Mouse (Mus musculus) thymus, postnatal 14 days (tissue): ENCODE measurements around the gene Jmjd6.
"Not testable (repeated sequence)": the region's sequence is repeated elsewhere in the genome, so short reads cannot be mapped to it uniquely, and the experiment has no call there.

Experiments used
- DNase-seq: peaks from one replicate; pipeline ENCODE4 v3.0.0; 2021

Jmjd6 gene

DNA sequence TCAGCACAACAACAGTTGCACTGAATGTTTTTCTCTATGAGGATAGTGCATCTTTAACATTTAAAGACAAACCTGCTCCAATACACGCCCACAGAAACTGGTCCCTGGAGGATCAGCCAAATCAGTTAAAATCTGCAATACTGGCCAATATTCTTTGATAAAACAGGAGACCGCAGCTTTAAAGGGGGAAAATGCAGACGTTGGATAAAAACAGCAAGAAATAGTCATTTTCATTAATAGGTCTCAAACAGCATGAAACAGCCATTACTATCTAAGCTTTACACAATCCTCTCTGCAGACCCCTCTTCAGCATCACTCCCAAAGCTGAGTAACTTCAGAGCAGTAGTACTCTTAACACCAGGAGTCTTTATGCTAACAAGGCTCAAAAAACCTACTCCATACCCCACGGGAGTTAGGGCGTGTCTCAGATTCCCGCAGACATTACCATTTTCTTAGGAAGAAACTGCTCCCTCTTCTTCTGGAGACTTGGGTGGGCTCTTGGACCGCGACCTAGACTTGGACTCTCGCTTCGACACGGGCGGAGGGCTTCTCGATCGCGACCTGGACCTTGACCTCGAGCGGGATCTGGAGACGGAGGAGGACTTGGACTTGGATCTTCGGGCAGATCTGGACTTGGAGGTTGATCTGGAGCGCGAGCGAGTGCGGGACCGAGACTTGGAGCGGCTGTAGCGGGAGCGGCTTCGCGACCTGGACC is 8.5 kb upstream of the Jmjd6 start:
- no peak for DNase-seq

GRCm38 (mm10) chr11:116850833-116851477 is 7.7 kb upstream of the Jmjd6 start:
- DNase-seq = no peak

GRCm38 (mm10) chr11:116850085-116850484 is 6.8 kb upstream of the Jmjd6 start:
- peak; percentile 25 for DNase-seq

- no peak for DNase-seq
Measured at GRCm38 (mm10) chr11:116849587-116849986, 6.3 kb upstream of the Jmjd6 start.

- DNase-seq = not testable (repeated sequence)
Measured at GRCm38 (mm10) chr11:116848877-116849178, 5.6 kb upstream of the Jmjd6 start.

GRCm38 (mm10) chr11:116848086-116848876 is 5.0 kb upstream of the Jmjd6 start:
- no peak for DNase-seq

DNA sequence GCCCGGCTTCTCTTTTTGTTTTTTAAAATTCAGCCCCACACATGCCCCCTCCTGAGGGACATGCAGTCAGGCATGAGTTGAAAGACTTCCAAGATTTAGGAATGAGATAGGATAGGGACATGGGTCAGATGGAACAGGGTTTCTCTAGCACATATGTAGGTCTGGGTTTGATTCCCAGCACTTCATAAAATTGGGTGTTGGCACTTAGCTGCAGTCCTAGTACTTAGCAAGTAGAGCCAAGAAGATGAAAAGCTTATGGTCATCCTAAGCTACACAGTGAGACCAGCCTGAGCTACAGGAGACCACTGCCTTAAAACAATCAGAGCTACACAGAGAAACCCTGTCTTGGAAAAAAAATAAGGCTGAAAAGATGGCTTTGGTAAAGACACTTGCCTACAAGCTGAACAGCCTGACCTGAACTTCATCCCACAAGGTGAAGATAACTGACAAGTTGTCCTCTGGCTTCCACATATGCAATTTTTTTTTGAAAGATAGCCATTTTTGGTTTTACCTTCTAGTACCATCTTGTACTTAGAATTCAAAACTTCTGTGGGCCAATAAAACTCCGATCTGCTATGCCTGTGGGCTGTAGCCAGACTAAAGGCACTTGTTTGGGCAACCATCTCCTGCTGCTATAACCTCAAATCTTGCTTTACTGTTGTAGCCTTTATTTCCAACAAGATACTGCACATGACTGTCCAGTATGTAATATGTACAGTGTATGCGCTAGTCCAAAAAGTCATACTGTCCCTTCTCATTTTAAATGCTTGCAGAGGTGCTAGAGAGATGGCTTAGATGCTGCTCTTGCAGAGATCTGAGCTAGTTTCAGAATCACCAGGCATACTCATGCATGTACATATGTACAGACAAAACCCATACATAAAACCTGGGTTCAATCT is 4.2 kb upstream of the Jmjd6 start:
- DNase-seq = no peak

- no peak for DNase-seq
Measured at GRCm38 (mm10) chr11:116846593-116847181, 3.4 kb upstream of the Jmjd6 start.

DNA sequence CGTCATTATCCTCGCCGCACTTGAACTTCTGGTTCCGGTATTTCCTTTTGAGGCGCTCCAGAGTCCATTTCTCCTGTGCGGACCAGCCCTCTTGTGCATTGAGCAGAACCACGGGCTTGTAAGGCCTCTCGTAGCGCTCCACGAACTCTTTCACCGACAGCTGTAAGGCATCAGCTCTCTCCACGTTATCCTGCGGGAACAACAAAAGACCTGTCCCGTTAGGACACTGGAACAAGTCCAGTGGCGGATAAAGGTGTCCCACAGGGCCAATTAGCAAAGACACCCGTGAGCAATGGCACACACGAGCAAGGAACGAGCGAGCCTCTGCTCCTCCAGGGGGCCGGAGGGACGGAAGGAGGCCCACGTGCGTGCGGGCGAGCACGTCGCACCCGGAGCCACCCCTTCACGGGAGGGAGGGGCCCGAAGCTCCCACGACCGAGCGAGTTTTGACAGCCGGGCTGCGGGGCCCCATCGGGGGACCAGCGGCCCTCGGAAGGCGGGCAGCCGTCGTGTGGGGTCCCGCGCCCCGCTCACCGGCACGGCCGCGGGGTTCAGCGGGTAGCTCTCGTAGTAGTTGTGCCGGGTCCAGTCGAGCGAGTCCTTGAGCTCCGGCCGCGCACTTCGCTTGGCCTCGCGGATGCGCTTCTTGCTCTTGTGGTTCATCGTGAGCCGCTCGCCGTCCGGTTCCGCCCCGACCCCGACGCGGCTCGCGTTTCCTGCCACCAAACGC is 553 bp downstream of the Jmjd6 start:
- peak; percentile 84 for DNase-seq

DNA sequence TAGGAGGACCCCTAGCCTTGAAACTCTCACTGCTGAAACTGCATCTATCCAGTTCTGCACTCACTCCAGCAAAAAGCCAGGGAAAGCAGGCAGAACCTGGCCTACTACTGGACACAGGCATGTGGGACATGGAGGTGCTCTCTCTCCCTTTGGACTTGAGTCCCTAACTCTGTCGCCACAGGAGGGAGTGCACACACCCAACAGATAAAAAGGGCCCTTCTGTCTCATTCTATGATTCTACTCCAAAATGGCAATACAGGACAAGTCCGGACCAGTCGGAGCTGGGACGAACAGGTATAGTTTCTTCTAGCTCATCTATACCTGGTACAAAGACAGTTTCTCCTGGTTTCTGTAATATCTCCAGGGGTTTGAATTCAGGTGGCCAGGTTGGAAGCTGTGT is 2.5 kb downstream of the Jmjd6 start:
- DNase-seq = no peak

DNA sequence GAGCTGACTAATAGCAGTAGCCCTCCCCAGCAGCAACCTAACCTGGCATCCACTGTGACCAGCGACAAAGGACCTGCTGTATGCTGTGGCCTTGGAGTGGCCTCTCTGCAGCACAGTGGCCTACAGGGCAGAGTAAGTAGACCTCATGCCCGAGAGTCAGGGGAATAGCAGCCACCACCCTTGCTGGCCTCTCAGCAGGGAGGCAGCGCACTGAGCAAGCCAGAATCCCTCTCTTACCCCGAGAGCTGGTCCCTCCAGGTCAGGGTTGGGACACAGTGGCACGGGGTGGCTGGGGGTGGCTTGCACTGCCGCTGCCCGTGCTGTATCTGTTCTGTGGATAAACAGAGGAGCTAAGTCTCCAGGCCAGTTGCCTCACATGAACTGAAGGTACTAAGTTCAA is 3.6 kb downstream of the Jmjd6 start:
- no peak for DNase-seq

DNA sequence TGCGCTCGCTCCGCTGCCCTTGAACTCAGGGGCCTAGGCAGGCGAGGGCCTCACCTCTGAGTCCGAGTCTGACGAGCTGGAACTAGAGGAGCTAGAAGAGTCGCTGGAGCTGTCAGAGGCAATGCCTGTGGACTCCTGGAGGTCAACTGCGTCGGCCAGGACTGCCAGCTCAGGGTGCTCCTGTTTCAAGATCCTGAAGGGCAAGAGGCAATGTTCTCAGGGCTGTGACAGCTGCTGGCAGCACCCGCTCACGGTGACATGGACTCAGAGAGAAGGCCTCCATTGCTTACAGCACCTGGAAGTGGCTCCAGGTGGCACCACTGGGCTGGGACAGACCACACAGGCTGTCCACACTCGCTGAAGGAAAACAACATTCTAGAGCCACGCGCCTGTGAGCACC is 4.3 kb downstream of the Jmjd6 start:
- no peak for DNase-seq

- DNase-seq = no peak
Measured at GRCm38 (mm10) chr11:116837441-116837840, 5.8 kb downstream of the Jmjd6 start.

GRCm38 (mm10) chr11:116836283-116836682 is 7.0 kb downstream of the Jmjd6 start:
- DNase-seq = no peak

DNA sequence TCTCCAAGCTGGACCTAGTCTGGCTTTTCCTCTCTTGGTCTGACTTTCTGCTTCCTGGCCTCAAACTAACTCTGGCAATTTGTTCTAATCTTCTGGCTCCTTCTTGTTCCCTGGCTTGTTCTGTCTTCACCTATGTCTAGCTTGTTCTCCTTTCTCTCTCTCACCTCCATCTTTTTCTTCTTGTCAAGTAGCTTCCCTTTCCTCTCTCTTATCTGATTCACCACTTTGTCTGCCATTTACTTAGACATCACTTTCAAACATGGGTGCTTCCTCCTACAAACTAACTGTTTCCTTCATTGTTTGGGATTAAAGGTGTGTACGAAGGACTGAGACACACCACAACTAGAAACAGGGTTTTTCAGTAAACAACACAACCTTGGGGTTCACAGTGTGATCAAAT is 8.3 kb downstream of the Jmjd6 start:
- DNase-seq = no peak

DNA sequence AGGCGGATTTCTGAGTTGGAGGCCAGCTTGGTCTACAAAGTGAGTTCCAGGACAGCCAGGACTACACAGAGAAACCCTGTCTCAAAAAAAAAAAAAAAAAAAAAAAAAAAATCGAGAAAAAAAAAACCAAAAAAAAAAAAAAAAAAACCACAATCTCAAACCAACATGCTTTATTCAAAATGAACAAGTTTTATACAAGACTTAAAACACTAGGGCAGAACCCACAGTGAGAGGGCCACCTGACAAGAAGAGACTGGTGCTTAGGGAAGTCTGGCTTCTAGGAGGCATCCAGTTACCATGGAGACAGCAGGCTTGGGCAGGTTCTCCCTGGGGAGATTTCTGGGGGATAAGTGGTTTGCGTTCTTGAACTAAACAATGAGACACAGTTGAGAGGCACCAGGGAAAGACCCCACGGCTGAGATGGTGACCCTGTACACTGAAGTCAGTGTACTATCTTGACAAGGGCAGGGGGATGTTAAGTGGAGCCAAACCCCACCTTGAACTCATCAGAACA is 11.0 kb downstream of the Jmjd6 start:
- no peak for DNase-seq

DNA sequence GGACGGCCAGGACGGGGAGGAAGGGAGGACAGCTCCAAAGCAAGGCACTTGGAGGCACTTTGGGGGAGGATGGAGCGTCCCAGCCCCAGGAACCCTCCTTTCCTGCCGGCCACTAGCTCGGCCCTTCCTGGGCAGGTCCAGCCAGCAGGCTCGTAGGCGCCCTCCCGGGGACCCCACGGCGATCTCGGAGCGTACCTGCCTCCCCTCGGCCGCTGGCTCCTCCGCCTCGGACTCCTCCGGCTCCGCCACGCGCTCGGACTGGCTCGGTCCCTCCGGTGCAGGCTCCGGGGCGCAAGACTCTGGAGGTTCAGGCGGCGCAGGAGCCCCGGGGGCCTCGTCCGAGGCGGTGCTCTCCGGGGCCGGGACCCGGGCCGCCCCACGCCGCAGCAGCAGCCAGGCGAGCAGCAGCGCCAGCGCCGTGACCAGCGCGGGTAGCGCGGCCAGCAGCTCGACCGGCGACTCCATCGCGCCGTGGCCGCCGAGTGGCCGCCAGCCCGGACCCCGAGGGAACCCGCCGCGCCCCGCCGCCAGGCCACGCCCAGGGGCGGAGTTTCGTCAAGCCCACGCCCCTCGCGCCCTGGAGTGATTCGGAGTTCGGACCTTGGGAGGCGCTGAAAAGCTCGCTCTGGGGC is 15.6 kb downstream of the Jmjd6 start, which contains the start of gene Mxra7:
Gene Mxra7, minus strand, starts transcription at position 513 of the 632 bp plus-strand sequence.
- peak; percentile 58 for DNase-seq

GRCm38 (mm10) chr11:116826550-116827504 is 16.4 kb downstream of the Jmjd6 start:
- no peak for DNase-seq

DNA sequence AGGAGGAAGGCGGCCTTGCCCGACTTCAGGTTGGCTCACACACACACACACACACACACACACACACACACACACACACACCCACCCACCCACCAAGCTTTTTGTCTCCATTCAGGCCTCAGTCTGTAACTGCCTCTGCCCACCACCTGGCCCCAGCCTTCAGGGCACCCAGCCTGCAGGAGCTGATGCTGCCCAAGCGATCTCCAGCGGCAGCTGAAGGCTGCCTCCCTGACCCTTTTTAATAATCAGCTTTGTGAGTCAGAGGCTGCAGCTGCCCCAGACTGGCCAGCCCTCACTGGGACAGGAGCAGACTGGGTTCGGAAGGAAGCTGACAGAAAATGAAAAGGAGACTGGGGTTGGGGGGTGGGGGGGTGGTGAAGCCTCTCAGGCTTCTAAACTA is 18.0 kb downstream of the Jmjd6 start:
- no peak for DNase-seq

GRCm38 (mm10) chr11:116823885-116824284 is 19.4 kb downstream of the Jmjd6 start:
- DNase-seq = not testable (repeated sequence)
